Mouse (Mus musculus) spleen, adult 18-20 months (tissue): ENCODE results near the gene Trappc6a.

Source experiments
- DNase-seq, 2 experiments: peaks; one replicate each; pipeline ENCODE4 v3.0.0; 2022; ENCODE audit warnings: mixed read lengths in 2 of 2

Trappc6a gene

GRCm38 (mm10) chr7:19562643-19563410, 54.6 kb downstream of the Trappc6a start, which contains the start of gene Ppp1r37:
Ppp1r37 (minus strand) TSS chr7:19563076.
- no peak for DNase-seq

DNA sequence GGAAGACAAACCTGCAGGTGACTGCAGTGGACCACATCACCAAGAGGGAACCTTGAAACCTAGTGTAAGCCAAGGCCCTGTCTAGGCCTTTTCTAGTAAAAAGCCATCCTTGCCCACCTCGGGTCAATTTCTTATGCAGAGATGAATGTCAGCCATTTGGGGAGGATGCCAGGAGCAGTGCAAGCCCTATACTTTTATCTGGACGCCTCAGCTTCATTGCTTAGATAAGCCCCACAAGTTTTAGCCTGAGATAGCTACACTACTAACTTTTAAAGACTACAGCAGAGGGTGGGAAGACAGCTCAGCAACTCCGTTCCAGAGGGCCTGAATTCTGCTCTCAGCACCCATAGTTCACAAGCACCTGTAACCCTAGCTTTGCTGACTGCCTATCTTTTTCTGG, 55.7 kb downstream of the Trappc6a start:
- DNase-seq: no peak

DNA sequence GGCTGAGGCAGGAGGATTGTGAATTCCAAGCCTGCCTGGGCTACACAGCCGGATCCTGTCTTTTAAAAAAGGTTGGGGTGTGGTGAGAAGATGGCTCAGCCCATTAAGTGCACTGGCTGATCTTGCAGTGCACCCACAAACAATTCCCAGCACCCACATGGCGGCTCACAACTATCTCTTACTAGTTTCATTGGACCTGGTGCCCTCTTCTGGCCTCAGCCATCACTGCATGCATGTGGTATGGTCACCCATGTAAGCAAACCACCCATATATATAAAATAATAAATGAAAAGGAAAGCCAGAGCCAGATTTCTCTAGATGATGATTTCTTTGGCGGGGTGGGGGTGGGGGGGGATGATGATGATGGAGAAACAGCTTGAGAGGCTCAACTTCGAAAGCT, 56.3 kb downstream of the Trappc6a start:
- DNase-seq: no peak
